Mouse (Mus musculus) naive thymus-derived CD4-positive, alpha-beta T cell, adult 2 months (primary cell): ENCODE data around the gene Sf1.

Experiments
- DNase-seq: peaks from one replicate; pipeline ENCODE4 v3.0.0-alpha.2; 2011; ENCODE audit warnings: low read depth

Sf1 gene

DNA sequence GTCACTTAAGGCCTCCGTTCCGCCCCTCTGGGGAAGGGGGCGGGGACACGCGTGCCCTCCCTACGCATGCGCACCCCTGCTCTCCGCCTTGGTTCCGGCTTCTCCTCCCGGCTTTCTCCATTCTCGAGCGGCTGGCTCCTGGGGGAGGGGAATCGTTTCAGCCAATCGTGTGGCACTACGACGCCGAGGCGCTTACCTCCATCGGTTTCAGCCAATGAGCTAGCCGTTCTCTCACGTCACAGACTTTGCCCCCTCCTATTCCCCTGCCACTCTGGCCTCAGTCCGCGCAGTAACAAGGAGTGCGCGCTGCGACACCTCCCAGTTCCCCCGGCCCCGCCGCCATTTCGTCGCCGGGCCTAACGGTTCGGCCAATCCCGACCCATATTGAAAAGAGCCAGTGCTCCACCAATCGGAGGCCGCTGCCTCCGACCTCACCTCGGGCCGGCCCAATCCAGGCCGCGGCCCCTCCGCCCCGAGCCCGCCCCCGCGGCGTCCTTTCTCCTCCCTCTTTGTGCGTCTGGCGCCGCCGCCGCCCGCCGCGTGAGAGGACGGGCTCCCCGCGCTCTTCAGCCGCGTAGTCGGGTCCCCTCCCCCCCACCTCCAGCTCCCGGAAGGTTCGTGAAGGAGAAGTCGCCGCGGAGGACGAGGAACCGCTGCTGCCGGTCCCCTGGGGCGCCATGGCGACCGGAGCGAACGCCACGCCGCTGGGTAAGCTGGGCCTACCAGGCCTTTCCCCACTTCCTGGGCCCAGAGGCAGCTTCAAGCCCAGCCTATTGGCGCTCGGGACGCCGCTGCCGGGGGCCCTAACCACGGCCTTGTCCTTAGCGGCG lies at the start of gene Sf1:
Gene Sf1 (plus strand): TSS at position 280 of the 830 bp plus-strand sequence.
- DNase-seq = peak; percentile 100

GRCm38 (mm10) chr19:6313796-6314195 lies 49.7 kb upstream of the Sf1 start:
- DNase-seq = no peak

GRCm38 (mm10) chr19:6314513-6314912 lies 49.0 kb upstream of the Sf1 start:
- no peak for DNase-seq

DNA sequence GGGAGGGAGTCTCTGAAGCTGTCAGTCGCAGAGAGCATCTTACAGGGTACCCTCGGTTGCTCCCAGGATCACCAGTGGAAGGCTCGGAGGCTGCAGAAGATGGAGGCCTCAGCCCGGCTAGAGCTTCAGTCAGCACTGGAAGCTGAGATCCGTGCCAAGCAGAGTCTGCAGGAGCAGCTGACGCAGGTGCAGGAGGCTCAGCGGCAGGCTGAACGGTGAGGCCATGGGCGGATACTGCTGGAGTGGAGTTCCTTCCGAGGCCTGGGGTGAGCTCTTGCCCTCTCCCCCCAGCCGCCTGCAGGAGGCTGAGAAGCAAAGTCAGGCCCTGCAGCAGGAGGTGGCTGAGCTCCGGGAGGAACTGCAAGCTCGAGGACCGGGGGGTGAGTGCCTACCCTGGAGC lies 47.9 kb upstream of the Sf1 start:
- DNase-seq = no peak

- DNase-seq = no peak
These were observed 45.3 kb upstream of the Sf1 start for GRCm38 (mm10) chr19:6318145-6318544.

- no peak for DNase-seq
These were observed 42.1 kb upstream of the Sf1 start for GRCm38 (mm10) chr19:6321358-6321757.

DNA sequence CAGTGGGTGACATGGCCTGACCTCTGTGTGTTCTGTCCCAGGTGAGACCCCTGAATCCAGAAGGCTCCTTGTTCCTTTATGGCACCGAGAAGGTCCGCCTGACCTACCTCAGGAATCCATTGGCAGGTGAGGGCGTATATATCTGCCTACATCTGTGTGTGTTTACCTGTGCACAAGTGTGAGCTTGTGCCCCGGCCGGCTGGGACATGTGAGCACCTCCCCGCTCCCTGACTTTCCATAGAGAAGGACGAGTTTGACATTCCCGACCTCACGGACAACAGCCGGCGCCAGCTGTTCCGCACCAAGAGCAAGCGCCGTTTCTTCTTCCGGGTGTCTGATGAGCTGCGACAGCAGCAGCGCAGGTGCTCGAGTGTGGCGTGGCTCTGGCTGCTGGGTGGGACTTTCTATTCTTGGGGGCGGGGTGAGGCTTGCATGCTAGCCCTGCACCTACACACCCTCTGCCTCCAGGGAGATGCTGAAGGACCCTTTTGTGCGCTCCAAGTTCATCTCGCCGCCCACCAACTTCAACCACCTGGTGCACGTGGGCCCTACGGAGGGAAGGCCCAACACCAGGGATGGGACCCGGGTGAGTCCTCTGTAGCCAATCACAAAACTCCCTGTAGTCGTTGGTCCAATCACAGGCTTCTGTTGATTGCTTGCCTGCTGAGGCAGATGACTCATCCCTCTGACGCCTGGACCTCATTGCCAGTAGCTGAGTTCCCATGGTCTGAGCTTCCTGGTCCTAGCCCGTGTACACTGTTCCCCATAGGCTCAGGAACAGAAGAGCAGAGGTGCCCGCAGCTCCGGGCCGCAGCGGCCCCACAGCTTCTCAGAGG lies 41.5 kb upstream of the Sf1 start:
- no peak for DNase-seq

- DNase-seq = no peak
These were observed 38.7 kb upstream of the Sf1 start for GRCm38 (mm10) chr19:6324751-6325150.

DNA sequence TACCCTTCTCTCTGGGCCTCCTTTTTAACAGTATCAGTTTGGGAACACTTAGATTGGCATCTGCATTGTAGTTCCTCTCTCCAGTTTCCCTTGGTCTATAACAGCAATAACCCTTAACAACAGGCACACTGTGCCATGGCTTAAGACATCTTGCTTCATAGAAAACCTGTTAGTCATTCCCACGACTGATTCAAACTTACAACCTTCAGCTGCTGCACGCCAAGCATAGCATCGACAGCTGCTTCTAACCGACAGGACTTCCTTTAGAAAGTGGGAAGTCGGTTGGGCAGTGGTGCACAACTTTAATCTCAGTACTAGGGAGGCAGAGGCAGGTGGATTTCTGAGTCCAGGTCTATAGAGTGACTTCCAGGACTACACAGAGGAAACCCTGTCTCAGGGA lies 32.3 kb upstream of the Sf1 start:
- no peak for DNase-seq

DNA sequence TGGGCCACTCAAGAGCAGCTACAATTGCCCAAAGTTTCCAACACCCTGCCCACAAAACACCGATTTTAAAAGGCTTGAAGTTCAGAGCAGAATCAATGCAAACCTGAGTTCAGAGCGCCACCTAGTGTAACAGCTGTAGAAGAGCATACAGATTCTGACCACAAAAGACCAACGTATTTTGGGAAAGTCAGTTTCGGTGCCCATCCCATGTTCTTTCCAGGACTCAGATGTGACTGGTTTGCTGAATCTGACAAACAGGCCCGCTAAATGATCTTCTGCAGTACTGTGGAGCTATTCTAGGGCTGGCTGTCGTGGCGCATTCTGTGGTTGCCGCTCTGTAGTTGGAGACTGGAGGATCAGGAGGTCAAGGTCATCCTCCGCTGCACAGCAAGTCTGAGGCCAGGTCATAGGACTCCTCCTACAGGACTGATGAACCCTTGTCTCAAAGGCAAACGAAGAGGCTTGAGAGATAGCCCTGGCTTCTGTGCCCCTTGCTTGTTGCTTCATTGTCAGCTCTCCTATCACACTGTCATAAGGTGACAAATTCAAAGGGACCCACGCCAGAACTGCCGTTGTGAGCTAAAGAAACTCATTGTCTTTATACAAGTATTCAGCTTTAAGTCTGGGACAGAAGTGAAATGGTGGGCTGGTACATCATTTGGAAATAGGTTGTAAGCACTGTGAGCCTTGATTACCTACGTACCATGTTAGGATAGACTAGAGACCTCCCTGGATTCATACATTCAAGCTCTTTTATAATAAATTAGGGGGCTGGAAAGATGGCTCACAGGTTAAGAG lies 31.6 kb upstream of the Sf1 start:
- peak; percentile 88 for DNase-seq

GRCm38 (mm10) chr19:6333761-6334595 lies 29.5 kb upstream of the Sf1 start:
- no peak for DNase-seq

DNA sequence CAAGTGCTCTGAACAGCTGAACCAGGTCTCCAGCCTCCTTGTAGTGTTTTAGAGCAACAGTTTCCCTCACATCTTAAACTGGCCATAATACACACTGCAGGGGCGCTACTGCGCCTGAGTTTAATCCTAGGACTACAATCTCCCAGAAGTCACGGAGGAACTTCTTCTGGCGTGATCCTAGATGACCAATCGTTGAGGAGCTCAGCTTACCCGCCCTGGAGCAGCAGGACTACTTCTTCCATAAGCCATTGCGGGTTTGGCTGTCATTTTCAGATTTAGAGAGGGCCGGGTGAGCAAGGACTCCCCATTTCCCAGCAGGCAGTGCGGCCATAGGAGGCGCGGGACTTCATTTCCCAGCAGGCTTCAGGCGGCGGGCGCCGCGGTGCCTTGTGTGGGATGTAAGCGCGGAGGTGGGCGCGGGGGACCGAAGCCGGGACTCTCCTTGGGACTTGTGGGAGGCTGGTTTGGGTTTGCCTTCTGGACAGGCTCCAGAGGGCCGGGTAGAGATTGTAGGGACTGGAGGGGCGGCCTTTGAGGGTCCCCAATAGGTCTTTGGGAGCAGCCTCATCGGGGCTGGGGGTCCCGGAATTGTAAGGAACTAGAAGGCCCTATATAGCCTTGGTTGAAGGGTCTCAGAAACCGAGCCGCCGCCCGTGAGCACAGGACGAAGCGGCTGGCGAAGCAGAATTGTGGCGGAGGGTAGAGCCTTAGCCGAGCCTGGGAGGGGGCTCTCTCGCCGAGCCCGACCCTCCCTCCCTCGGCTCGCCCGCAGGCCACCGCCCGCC lies 28.6 kb upstream of the Sf1 start, which contains the start of gene Men1:
Gene Men1 (plus strand): TSS at position 307 of the 785 bp plus-strand sequence.
- peak; percentile 91 for DNase-seq

GRCm38 (mm10) chr19:6335458-6335827 lies 28.0 kb upstream of the Sf1 start:
- peak; percentile 45 for DNase-seq

DNA sequence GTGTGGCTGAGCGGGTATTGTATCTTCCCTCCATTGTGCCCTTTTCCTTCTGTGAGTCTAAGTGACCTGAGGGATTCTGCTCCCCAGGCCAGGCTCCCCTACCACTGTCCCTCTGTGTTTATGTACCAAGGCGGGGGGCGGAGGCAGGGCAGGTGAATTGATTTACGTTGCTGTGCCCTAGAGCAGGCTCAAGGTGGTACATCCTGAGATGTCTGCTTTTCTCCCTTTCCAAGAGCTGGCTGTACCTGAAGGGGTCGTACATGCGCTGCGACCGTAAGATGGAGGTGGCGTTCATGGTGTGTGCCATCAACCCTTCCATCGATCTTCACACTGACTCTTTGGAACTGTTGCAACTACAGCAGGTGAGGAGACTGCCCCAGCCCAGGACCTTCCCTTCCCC lies 26.6 kb upstream of the Sf1 start:
- DNase-seq = no peak

- DNase-seq = no peak
These were observed 25.3 kb upstream of the Sf1 start for GRCm38 (mm10) chr19:6338171-6338570.

- DNase-seq = no peak
These were observed 24.8 kb upstream of the Sf1 start for GRCm38 (mm10) chr19:6338716-6339115.

DNA sequence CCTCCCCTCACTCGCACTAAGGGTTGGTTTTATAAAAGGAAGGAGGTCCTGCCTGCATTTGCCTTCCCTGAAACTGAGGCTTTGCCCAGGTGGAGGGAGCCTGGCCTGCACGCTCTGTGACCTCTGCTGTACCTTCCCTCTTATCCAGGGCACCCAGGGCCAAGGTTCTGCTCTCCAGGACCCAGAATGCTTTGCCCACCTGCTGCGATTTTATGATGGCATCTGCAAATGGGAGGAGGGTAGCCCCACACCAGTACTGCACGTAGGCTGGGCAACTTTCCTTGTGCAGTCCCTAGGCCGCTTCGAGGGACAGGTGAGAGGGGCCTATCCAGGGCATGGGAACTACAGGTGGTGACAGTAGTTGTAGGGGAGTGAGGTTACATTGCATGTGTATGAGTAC lies 24.3 kb upstream of the Sf1 start:
- no peak for DNase-seq

DNA sequence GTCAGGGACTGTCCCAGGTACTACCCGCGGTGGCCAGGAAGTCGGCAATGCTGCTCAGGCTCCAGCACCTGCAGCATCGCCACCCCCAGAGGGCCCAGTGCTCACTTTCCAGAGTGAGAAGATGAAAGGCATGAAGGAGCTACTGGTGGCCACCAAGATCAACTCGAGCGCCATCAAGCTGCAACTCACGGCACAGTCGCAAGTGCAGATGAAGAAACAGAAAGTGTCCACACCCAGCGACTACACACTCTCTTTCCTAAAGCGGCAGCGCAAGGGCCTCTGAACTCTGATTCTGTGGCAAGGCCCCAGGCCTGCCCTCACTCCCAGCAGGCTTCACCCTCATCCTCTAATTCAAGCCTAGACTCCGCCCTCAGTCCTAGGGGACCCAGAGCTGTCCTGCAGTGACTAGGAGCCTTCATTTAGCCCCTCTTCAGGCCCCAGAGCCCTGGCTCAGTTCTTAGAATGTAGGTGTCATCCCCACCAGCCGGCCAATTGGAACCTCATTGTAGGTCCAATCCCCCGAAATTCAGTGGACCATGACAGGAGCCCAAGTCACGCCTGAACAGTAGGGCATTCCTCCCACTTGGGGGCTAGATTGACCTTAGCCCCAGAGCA lies 23.5 kb upstream of the Sf1 start:
- peak; percentile 92 for DNase-seq

- peak; percentile 93 for DNase-seq
These were observed 22.7 kb upstream of the Sf1 start, which contains the start of gene Map4k2 for GRCm38 (mm10) chr19:6340524-6341452. Gene Map4k2, plus strand, starts transcription at chr19:6341135.
